Mouse (Mus musculus) heart, embryonic 13.5 days (tissue): ENCODE measurements at regions not wholly inside any gene's neighbourhood (a gene's known extent, or its start where the extent isn't known, plus 50 kb on each side); places are given as distances from the start of the nearest gene placed in this dataset.

Experiments
- ATAC-seq: fragments of 200-750 bp; cut with Nextera tagmentation; 2 replicates; pipeline ENCODE4 v1.8.0; 2017; ENCODE audit warnings: moderate TSS enrichment; ENCODE audit not compliant: insufficient number of reproducible peaks, low FRiP score, low TSS enrichment; ENCODE audit errors: extremely low read depth
- H3K27ac ChIP-seq: fragments of 300-500 bp; sonication (generic); replicated peaks from 2 replicates; pipeline ENCODE4 v1.5.1; 2015; ENCODE audit warnings: moderate library complexity, mild to moderate bottlenecking, inconsistent platforms
- H3K27me3 ChIP-seq: fragments of 300-500 bp; sonication (generic); replicated peaks from 2 replicates; pipeline ENCODE4 v1.6.1; 2015; ENCODE audit warnings: mild to moderate bottlenecking, inconsistent platforms
- H3K36me3 ChIP-seq: fragments of 300-500 bp; sonication (generic); 2 replicates; pipeline ENCODE4 v1.6.1; 2015; ENCODE audit warnings: mild to moderate bottlenecking, inconsistent platforms
- H3K4me1 ChIP-seq: fragments of 300-500 bp; sonication (generic); 2 replicates; pipeline ENCODE4 v1.6.1; 2015; ENCODE audit warnings: inconsistent platforms
- H3K4me2 ChIP-seq: fragments of 300-500 bp; sonication (generic); 2 replicates; pipeline ENCODE4 v1.6.1; 2015; ENCODE audit warnings: inconsistent platforms, mild to moderate bottlenecking, moderate library complexity
- H3K4me3 ChIP-seq: fragments of 300-500 bp; sonication (generic); 2 replicates; pipeline ENCODE4 v1.5.1; 2015; ENCODE audit warnings: moderate library complexity, mild to moderate bottlenecking, inconsistent platforms
- H3K9ac ChIP-seq: fragments of 300-500 bp; sonication (generic); 2 replicates; pipeline ENCODE4 v1.6.1; 2015; ENCODE audit warnings: inconsistent platforms, mild to moderate bottlenecking, moderate library complexity
- H3K9me3 ChIP-seq: fragments of 300-500 bp; sonication (generic); 2 replicates; pipeline ENCODE4 v1.6.1; 2016; ENCODE audit warnings: inconsistent platforms
- WGBS: fragments of 180-500 bp; shearing (Covaris S2); methylation state at CpG from one replicate; pipeline ENCODE4 v1.1.7; 2015; ENCODE audit warnings: mixed read lengths; 5-methylcytosine and 5-hydroxymethylcytosine counted together

- H3K4me1 ChIP-seq, result no peaks in the 10 kb centered on the region
- 82% methylated on average over 8 of the region's 8 CpGs for WGBS
- no peak for ATAC-seq
Observed at GRCm38 (mm10) chr2:159816344-159816743, 517.6 kb downstream of the Gm826 start.

More at GRCm38 (mm10) chr2:159816344-159816743, 517.6 kb downstream of the Gm826 start:
- Histone ChIP-seq H3K27me3 (no peaks in the 10 kb centered on the region), H3K4me3 (no peak overlapping the region), H3K9ac (no peak overlapping the region), H3K27ac (no peak overlapping the region), H3K4me2 (no peak overlapping the region), H3K36me3 (no peaks in the 10 kb centered on the region), H3K9me3 (no peaks in the 10 kb centered on the region)
